Mouse (Mus musculus): ENCODE results near the gene Qser1. TPM values are rescaled to one million over a fixed set of nuclear protein-coding genes. Genes with fewer than 3 reads are reported as not detected.

Gene Qser1
- polyA plus RNA-seq, 1 experiment from 2014 or later = 3.3 TPM

DNA sequence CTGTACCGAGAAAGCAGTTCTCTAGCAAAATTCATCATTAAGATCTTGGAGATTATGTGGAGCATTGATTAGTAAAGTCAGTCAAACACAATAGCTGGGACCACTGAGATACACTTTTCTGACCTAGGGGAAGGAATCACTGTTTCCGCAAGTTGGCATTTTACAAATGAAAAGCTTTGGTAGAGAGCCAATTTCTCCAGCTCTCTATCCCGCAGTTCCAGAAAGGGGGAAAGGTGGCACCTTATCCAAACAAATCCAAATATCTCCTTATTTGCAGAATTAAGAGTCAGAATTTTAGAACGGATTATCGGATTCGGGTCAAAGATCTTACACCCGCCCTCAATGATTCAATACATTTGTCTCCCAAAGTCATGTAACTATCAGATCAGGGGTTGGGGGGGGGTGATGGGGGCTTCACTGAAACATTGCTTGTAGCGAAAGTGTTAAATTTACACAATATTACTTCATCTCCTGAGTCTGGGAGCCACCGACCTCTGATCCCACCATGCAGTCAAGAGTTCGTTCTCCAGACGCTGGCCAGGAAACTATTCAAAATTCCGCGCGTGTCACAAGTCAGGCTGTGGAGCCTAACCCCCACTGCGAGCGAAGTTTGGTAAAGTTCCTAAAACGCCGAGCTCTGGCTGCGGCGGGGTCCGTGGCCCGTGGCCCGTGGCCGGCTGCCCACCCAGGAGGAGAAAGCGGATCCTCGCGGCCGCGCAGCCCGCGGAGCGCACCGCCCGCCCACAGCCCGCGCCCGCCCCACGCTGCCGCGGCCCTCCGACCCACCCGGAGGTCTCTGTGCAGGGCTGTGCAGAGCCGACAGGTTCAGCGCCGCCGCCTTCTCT, 74.4 kb downstream of the Qser1 start:
- H3K9me3 ChIP-seq (ENCODE audit: low read length) = no peaks in the 10 kb centered on the region
- ATAC-seq (no peak; the same call in 1 of the 2 replicates), DNase-seq (ENCODE audit: low spot score) (peak; percentile 10)
- peak overlapping the region; percentile 44 for H3K9ac ChIP-seq (replicated peaks; ENCODE audit: low read depth)
- peak overlapping the region; percentile 60 for H3K4me3 ChIP-seq (ENCODE audit: low read depth, low read length)
- 4% methylated on average over 42 of the region's 46 CpGs for WGBS
- no peak overlapping the region for H3K27ac ChIP-seq (ENCODE audit: low read length)
- peak overlapping the region; percentile 99 for H3K4me2 ChIP-seq (replicated peaks; ENCODE audit: low read depth, low read length)
- H3K4me1 ChIP-seq (ENCODE audit: insufficient read depth, low read depth, low read length) = no peaks in the 10 kb centered on the region
- no peaks in the 10 kb centered on the region for H3K36me3 ChIP-seq (ENCODE audit: insufficient read depth, low read length)
- TF ChIP-seq EP300 (IDR thresholded peaks at IDR 0.05) (no peak), CTCF (IDR thresholded peaks at IDR 0.05) (no peak)
- no peaks in the 10 kb centered on the region for H3K27me3 ChIP-seq (replicated peaks; ENCODE audit: insufficient read depth, low read length)

DNA sequence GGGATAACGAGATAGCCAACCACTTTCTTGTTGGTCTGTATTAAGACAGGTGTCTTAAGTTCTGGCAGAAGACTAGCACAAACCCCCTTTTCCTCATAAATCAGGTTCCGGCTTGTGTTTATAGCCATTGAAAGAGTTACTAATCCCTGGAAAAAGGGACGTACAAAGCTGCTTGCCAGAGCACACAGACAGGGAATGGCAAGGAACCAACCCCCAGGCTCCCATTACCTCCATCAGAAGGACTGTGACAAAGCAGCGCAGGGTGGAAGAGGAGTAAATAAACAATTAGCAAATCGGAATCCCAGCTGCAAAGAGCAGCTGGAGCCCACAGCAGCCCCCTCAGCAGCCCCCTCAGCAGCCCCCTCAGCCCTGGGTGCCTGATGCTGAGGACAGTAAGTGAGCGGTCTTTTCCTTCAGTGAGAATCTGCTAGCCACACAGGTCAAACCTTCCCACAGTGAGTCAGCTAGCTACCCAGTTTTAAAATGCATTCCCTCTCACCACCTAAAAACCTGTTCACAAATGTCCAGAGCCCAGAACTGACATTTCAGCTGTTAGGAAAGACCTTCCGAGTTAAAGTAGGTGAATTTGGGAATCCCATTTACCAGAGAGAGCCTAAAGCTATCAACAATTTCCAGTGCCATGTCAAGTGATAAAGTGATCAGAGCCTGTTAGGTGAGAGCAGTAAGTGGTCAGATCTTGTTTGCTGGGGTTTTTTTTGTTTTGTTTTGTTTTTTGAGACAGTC, 75.4 kb downstream of the Qser1 start:
- no peak overlapping the region for H3K4me2 ChIP-seq (replicated peaks; ENCODE audit: low read depth, low read length)
- no peak overlapping the region for H3K4me3 ChIP-seq (ENCODE audit: low read depth, low read length)
- H3K9ac ChIP-seq (replicated peaks; ENCODE audit: low read depth) = no peak overlapping the region

DNA sequence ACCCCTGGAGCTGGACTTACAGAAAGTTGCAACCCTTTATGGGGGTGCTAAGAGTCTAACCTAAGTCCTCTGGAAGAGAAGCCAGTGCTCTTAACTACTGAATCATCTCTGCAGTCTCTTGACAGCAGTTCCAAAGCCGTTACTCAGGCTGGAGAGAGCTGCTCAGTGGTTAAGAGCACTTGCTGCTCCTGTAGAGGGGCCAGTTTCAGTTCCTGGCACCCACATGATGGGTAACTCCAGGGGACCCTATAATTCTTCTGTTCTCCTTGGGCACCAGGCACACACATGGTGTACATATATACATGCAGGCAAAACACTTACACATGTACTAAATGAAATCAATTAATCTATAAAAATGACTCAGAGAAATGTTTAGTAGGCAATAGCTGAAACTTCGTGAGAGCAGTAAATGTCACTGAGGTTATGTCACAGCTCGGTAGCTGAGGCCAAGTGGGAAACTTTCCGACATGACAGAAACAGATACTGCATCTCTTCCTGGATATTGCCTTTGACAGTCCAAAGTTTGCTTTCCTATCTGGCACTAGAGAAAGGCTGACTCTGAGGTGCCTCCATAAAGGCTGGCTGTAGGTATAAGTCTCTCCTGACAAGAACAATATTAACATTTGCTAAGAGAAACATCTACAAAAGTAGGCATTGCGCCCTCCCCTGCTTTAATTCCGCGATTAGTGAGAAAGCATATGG, 76.2 kb downstream of the Qser1 start:
- no peak overlapping the region for H3K9ac ChIP-seq (replicated peaks; ENCODE audit: low read depth)
- ATAC-seq (no peak), DNase-seq (ENCODE audit: low spot score) (no peak)
- H3K9me3 ChIP-seq (ENCODE audit: low read length) = no peaks in the 10 kb centered on the region
- TF ChIP-seq EP300 (IDR thresholded peaks at IDR 0.05) = no peak
- TF ChIP-seq CTCF (IDR thresholded peaks at IDR 0.05) = no peak
- H3K4me2 ChIP-seq (replicated peaks; ENCODE audit: low read depth, low read length) = no peak overlapping the region
- H3K27ac ChIP-seq (ENCODE audit: low read length) = no peak overlapping the region
- no peaks in the 10 kb centered on the region for H3K36me3 ChIP-seq (ENCODE audit: insufficient read depth, low read length)
- no peaks in the 10 kb centered on the region for H3K27me3 ChIP-seq (replicated peaks; ENCODE audit: insufficient read depth, low read length)
- no peak overlapping the region for H3K4me3 ChIP-seq (ENCODE audit: low read depth, low read length)
- WGBS = 61% methylated on average over 7 of the region's 7 CpGs
- no peaks in the 10 kb centered on the region for H3K4me1 ChIP-seq (ENCODE audit: insufficient read depth, low read depth, low read length)

More for the DNA sequence above, 75.4 kb downstream of the Qser1 start:
- H3K36me3 ChIP-seq (ENCODE audit: insufficient read depth, low read length) = no peaks in the 10 kb centered on the region
- H3K27me3 ChIP-seq (replicated peaks; ENCODE audit: insufficient read depth, low read length) = no peaks in the 10 kb centered on the region
- no peak for DNase-seq (ENCODE audit: low spot score)
- no peaks in the 10 kb centered on the region for H3K9me3 ChIP-seq (ENCODE audit: low read length)
- WGBS = 60% methylated on average over 7 of the region's 7 CpGs
- TF ChIP-seq CTCF (IDR thresholded peaks at IDR 0.05) (no peak), EP300 (IDR thresholded peaks at IDR 0.05) (no peak)
- H3K4me1 ChIP-seq (ENCODE audit: insufficient read depth, low read depth, low read length) = no peaks in the 10 kb centered on the region
- ATAC-seq = no peak
- H3K27ac ChIP-seq (ENCODE audit: low read length) = no peak overlapping the region

DNA sequence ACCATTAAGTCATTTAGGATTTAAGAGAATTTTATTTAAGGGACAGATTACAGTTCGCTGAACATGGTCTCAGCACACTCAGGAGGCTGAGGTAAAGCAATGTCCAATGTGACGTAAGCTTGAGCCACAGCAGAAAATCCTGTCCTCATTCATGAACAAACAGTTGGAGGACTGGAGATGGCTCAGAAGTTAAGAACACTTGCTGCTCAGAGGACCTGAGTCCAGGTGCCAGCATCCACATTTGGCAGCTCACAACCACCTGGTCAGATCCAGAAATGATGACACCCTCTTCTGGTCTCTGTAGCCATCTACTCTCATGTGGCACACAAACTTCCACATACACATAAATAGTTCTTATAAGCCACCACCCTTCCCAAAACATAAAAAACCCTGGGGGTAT, 76.9 kb downstream of the Qser1 start:
- DNase-seq (ENCODE audit: low spot score) (no peak), ATAC-seq (no peak)
- Histone ChIP-seq H3K27me3 (replicated peaks; ENCODE audit: insufficient read depth, low read length) (no peaks in the 10 kb centered on the region), H3K4me1 (ENCODE audit: insufficient read depth, low read depth, low read length) (no peaks in the 10 kb centered on the region), H3K9ac (replicated peaks; ENCODE audit: low read depth) (no peak overlapping the region), H3K36me3 (ENCODE audit: insufficient read depth, low read length) (no peaks in the 10 kb centered on the region), H3K4me3 (ENCODE audit: low read depth, low read length) (no peak overlapping the region), H3K27ac (ENCODE audit: low read length) (no peak overlapping the region), H3K9me3 (ENCODE audit: low read length) (no peaks in the 10 kb centered on the region), H3K4me2 (replicated peaks; ENCODE audit: low read depth, low read length) (no peak overlapping the region)
- 98% methylated on average over 2 of the region's 2 CpGs for whole genome bisulfite sequencing
- TF ChIP-seq EP300 (IDR thresholded peaks at IDR 0.05) (no peak), CTCF (IDR thresholded peaks at IDR 0.05) (no peak)

DNA sequence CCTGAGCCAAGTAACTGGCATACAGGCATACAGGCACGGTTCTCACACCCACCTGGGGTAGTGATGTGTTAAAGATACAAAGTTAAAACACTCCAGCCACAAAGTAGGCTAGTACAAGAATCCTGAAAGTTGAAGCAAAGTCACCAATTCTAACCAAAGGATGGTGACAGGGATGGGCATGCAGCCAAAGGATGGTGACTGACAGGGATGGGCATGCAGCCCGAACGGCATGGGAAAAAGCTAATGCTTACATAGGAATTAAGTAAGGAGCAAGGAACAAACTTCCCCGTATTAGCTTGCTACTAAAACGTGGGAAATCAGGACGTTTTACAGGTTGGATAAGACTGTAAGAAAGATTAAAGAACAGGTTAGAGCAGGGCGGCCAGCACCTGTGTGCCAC, 80.3 kb downstream of the Qser1 start:
- no peaks in the 10 kb centered on the region for H3K36me3 ChIP-seq (ENCODE audit: insufficient read depth, low read length)
- H3K27me3 ChIP-seq (replicated peaks; ENCODE audit: insufficient read depth, low read length) = no peaks in the 10 kb centered on the region
- no peak for TF ChIP-seq CTCF (IDR thresholded peaks at IDR 0.05)
- no peak for TF ChIP-seq EP300 (IDR thresholded peaks at IDR 0.05)
- no peak overlapping the region for H3K4me2 ChIP-seq (replicated peaks; ENCODE audit: low read depth, low read length)
- no peak overlapping the region for H3K9ac ChIP-seq (replicated peaks; ENCODE audit: low read depth)
- H3K4me3 ChIP-seq (ENCODE audit: low read depth, low read length) = no peak overlapping the region
- no peaks in the 10 kb centered on the region for H3K9me3 ChIP-seq (ENCODE audit: low read length)
- DNase-seq (ENCODE audit: low spot score) = no peak
- no peak for ATAC-seq
- H3K27ac ChIP-seq (ENCODE audit: low read length) = no peak overlapping the region
- WGBS = 55% methylated on average over 7 of the region's 7 CpGs
- no peaks in the 10 kb centered on the region for H3K4me1 ChIP-seq (ENCODE audit: insufficient read depth, low read depth, low read length)
